Mouse (Mus musculus) right cerebral cortex, postnatal 10 days (tissue): ENCODE measurements around the gene R3hcc1l.

Experiments
- DNase-seq, 2 experiments: peaks; one replicate each; pipeline ENCODE4 v3.0.0; 2021; ENCODE audit warnings: low spot score in 2 of 2

Gene R3hcc1l

DNA sequence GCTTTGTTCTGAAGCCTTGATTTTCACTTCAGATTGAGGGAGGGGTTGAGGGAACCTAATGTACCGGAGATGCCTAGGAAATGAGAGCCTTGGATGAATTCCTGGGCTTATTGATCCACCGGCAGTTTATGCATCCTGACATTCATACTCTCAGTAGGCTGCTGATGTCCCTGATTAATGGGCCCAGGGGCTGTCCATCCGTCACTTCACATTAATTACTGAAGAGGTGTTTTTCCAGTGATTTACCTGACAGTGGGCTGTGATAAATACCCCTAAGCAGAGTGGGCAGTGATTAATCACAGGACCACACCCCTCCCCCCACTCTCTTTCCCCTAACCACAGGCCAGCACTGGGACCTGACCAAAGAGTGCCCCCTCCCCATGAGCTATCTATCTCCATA lies 22.1 kb downstream of the R3hcc1l start:
- DNase-seq, result no peak

- DNase-seq, result no peak
Observed at GRCm38 (mm10) chr19:42558701-42559100, 40.1 kb downstream of the R3hcc1l start.

DNA sequence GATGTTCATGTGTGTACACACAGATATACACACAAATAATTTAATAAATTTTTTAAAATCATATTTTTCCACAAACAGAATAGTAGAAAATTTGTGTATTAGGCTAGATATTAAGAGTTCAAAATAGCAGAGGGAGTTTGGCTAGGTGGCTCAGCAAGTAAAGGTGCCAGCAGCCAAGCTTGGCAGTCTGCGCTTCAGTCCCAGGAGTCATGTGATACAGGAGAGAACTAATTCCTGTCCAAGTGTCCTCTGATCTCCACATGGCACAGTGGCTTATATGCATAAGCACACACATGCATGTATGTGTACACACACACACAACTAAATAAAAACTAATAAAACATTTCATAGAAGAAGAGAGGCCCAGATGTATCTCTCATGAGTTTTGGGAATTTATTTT lies 43.4 kb downstream of the R3hcc1l start:
- no peak for DNase-seq

GRCm38 (mm10) chr19:42562981-42563380 lies 44.4 kb downstream of the R3hcc1l start:
- DNase-seq, result no peak

DNA sequence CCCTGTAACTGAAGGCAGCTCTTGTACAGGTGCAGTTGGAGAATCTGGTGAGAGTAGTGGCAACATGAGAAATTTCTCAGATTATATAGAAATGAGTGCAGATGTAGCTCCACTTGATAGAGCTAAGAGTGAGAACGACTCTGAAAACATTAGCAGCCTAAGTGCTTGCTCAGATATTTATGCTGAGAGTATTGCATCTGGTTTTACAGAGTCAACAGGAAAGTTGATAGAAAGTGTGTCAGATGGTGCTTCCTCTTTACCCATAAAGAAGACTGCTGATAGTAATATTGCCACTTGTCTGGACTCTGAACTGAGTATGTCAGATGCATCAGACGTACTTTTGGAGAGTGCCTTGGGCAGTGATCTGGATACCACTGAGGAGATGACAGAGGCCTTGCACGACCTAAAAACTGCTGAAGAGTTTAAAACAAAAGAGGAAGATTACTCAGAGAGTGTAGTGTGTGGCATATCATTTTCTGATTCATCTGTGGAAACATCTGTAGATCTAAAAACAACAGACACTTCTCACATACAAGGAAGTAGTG lies 45.2 kb downstream of the R3hcc1l start:
- no peak for DNase-seq

DNA sequence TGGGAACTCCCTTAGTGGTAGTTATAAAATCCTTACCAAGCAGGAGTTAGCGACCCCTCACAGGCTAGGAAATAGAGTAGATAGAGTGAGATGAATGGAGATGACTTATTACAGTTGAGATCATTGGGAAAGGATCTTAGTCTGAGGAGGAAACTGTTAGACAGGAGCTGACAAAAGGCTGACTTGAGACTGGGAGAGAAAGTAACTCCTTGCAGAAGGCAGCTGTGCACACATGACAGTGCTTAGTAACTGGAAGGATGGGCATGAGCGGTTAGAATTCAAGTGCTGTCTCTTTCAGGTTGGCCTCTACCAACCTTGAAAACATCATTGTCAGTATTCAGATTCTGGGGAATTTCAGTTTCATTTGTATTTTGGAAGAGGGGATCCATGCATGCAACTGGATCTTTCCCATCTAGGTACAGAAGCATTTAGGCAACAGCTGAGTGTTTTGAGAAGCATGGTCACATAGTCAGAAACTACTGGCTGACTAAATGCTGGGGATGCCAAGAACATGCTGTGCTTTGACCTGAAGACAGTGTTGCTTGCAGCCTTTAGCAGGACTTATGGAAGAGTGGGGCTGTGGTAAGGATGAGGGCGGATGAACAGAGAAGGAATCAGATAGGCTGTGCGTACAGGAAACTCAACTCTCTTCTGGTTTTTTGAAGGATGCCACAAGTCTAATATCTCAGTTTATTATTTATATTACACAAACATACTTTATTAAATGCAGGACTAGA lies 47.9 kb downstream of the R3hcc1l start:
- no peak for DNase-seq

DNA sequence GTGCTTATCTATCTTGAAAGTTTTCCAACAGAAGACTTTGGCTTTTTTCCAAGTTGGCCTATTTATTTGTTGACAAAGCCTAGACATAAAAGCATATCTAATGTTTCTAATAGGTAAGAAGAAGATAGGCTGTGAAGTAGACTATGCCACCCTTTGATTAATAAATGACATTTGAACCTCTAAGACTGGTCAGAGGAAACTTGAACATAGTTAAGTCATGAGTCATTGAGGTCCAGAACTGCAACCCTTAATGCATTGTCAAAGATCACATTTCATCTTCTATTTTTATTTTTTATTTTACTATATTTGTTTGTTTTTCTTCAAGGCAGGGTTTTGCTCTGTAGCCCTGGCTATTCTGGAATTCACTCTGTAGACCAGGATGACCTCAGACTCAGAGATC lies 48.5 kb downstream of the R3hcc1l start:
- no peak for DNase-seq

GRCm38 (mm10) chr19:42569076-42569475 lies 50.5 kb downstream of the R3hcc1l start:
- no peak for DNase-seq

DNA sequence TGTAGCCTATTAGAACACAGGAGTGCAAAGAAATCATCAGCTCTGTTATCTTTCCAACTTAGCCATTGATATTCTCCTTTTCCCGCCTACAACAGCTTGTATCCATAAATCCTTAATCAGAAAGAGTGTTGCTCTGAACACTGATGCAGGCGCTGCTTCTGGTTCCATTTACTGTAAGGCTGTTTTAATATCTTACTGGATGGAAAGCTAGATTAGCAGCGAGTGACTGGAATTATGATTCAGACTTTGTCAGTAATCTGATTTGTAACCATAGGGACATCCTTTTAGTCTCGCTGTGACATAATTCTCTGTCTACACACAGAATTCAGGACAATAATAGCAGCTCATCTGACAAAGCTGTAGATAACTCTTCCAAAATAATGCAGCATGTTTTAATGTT lies 52.7 kb downstream of the R3hcc1l start:
- DNase-seq, result no peak

- DNase-seq, result no peak
Observed at GRCm38 (mm10) chr19:42575317-42575716, 56.8 kb downstream of the R3hcc1l start.

DNA sequence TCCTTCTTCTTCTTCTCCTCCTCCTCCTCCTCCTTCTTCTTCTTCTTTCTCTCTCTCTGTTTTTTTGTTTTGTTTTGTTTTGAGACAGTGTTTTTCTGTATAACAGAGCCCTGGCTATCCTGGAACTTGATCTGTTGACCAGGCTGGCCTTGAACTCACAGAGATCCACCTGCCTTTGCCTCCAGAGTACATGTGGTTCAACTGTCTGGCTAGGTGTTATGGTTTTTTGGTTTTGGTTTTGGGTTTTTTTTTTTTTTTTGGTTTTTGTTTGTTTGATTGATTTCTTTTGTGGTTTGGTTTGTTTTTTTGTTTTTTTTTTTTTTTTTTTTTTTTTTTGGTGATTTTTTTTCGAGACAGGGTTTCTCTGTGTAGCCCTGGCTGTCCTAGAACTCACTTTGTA lies 58.3 kb downstream of the R3hcc1l start:
- no peak for DNase-seq

GRCm38 (mm10) chr19:42578631-42579030 lies 60.1 kb downstream of the R3hcc1l start:
- DNase-seq, result no peak

DNA sequence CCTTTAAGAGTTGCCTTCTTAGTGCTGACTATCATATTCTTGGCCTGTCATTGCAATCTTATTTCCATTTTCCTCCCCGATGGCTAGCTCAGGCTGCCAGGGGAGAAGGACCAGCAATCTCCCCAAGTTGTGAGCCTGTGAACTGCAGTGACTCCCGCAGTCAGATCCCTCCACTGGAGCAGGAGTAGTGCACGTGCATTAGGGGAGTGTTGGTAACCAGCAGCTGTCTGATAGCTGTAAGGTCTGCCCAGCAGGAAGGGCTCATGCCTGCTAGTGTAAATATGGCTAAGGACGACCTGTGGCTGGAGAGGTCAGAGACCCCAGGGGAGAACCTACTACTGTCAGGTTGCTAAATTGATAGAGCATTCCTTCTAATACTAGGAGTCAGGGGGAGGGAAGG lies 62.1 kb downstream of the R3hcc1l start:
- DNase-seq, result no peak

- no peak for DNase-seq
Observed at GRCm38 (mm10) chr19:42582811-42583370, 64.3 kb downstream of the R3hcc1l start.

DNA sequence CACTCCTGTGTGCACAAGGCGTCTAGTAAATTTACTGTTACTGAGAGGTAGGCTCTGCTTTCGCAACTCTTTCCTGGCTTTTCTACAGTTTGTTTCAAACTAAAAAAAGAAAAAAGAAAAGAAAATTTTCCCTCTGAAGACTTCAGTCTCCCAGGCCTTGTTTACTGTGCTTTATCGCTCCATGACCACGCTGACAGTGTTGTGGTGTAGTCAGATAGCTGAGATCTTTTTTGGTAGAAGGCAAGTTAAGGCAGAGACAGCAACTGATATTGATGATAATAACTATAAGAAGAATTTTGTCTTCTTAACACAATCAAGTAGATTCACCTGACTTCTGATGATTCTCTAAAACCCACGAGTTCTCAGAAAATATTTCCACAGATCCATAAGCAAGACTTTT lies 65.1 kb downstream of the R3hcc1l start:
- no peak for DNase-seq

DNA sequence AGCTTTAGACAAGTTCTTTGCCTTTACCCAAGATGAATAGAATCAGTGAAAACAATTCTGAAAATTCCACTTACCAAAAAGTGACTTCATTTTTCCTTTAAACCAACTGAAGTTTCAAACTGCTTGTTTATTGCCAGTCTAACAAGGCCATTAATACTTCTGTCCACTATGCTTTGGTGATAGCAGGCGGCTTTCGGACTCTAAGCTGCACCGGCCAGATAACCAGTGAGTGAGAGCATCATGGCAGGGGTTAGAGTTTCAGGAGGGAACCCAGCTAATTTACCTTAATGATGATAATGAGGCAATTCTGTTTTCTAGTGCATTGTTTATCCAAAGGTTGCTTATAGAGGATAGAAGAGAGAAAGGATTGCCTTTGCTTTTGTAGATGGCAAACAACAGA lies 65.6 kb downstream of the R3hcc1l start:
- DNase-seq, result no peak

GRCm38 (mm10) chr19:42587704-42588103 lies 69.1 kb downstream of the R3hcc1l start:
- DNase-seq, result peak in 1 of 2 experiments; percentile 5

DNA sequence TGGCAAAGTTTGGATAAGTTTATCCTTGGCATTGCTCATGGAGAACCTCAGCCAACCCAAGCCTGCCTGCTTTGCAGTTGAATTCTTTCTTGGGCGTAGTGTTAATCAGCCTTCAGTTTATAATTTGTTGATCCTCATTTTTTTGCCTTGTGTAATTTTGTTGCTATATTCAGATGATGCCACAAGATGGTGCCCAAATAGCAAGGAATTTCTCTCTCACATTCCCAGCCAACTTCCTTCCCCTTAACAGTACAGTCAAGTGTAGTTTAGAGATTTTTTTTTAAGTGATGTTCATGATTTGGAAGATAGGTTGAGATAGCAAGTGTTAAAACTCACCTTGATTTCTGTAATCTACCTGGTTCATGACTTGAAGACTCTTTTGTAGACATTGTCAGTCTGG lies 70.7 kb downstream of the R3hcc1l start:
- DNase-seq, result peak in 1 of 2 experiments; percentile 29

- DNase-seq, result no peak
Observed at GRCm38 (mm10) chr19:42591534-42591933, 73.0 kb downstream of the R3hcc1l start.

DNA sequence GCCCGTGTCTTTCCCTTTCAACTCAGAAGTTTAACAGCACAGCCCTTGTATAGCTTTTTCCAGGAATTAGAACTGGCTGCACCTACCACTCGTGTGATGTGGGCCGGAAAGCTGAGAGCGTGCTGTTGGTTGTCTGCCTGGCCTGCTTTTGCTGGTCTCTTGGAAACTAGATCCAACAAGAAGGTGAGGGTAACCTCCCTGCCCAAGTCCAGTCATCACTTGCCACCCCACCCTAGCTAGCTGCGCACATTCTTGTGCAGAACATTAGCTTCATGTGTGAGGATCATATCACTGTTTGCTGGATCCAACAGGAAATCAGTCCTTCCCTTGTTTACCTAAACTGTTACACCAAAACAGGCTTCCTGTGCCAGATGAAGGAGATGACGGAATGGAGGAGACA lies 74.9 kb downstream of the R3hcc1l start:
- no peak for DNase-seq

GRCm38 (mm10) chr19:42595066-42595465 lies 76.5 kb downstream of the R3hcc1l start:
- DNase-seq, result peak in 1 of 2 experiments; percentile 6

GRCm38 (mm10) chr19:42597286-42597685 lies 78.7 kb downstream of the R3hcc1l start:
- DNase-seq, result peak in 1 of 2 experiments; percentile 10

GRCm38 (mm10) chr19:42597896-42598295 lies 79.3 kb downstream of the R3hcc1l start:
- DNase-seq, result peak in 1 of 2 experiments; percentile 13
